Mouse (Mus musculus): ENCODE measurements around the gene Fam169a. TPM values are rescaled to one million over a fixed set of nuclear protein-coding genes. Genes with fewer than 3 reads are reported as not detected.
"Not testable (repeated sequence)": the region's sequence is repeated elsewhere in the genome, so short reads cannot be mapped to it uniquely, and the experiment has no call there.

The Fam169a gene
- total and polyA plus RNA-seq, 3 experiments: 0.42 to 0.79 TPM; not detected in 1

DNA sequence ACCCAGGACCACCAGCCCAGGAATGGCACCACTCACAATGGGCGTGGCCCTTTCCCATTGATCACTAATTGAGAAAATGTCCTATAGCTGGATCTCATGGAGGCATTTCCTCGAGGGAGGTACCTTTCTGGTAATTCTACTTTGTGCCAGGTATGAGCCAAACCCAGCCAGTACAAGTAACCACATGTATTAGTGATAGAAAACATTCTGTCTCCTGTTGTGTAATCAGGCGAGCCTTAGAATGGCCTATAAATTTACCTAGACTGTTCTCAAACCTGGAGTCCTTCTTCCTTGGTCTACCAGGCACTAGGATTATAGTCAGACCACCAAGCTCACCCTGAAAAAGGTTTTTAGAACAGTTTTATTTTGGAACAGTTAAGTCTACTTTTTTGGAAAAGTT lies 54.3 kb downstream of the Fam169a start:
- Histone ChIP-seq H3K9me3 (replicated peaks; ENCODE audit: low read length) (no peaks in the 10 kb centered on the region), H3K36me3 (replicated peaks in 1 of 2; ENCODE audit: control insufficient read depth in 1 of 2, insufficient read depth in 1 of 2, low read length in 1 of 2) (no peaks in the 10 kb centered on the region), H3K27ac (ENCODE audit: insufficient read depth, low read depth) (no peak overlapping the region), H3K4me2 (ENCODE audit: insufficient read depth, low read depth, poor library complexity, severe bottlenecking) (no peak overlapping the region), H3K27me3 (replicated peaks) (no peaks in the 10 kb centered on the region), H3K4me1 (ENCODE audit: control insufficient read depth in 1 of 2, insufficient read depth in 2 of 2) (no peaks in the 10 kb centered on the region), H3K9ac (ENCODE audit: insufficient read depth, low read depth) (no peak overlapping the region), H3K79me2 (replicated peaks; ENCODE audit: control insufficient read depth, extremely low read depth, insufficient read depth, poor library complexity, severe bottlenecking) (no peaks in the 10 kb centered on the region), H3K4me3 (replicated peaks in 1 of 3; ENCODE audit: low read depth in 2 of 3, low read length in 2 of 3, poor library complexity in 1 of 3) (no peak overlapping the region)
- dilution Hi-C loops (cut with MboI; ENCODE audit: extremely low pct_ligation_motif_present, extremely low pct_unique_long_range_greater_than_20kb, low sequenced_read_pairs) (no loop called here), in situ Hi-C loops (cut with MboI; ENCODE audit: low pct_ligation_motif_present, low pct_unique_long_range_greater_than_20kb, low sequenced_read_pairs) (no loop called here)
- DNase-seq (ENCODE audit: extremely low read depth): no peak
- TF ChIP-seq BHLHE40 (IDR thresholded peaks at IDR 0.05; ENCODE audit: low read depth, low read length) (no peak), TBP (conservative IDR thresholded peaks at IDR 0.05; ENCODE audit: low read depth, low read length) (no peak), PAX5 (IDR thresholded peaks at IDR 0.05; ENCODE audit: low read length) (no peak), TCF12 (IDR thresholded peaks at IDR 0.05; ENCODE audit: low read depth, low read length) (no peak), UBTF (IDR thresholded peaks at IDR 0.05; ENCODE audit: low read depth, low read length) (no peak), RCOR1 (conservative IDR thresholded peaks at IDR 0.05; ENCODE audit: low read depth, low read length) (no peak), MEF2A (IDR thresholded peaks at IDR 0.05; ENCODE audit: borderline replicate concordance, low read depth, low read length) (no peak), ETS1 (conservative IDR thresholded peaks at IDR 0.05; ENCODE audit: low read depth, low read length) (no peak), GABPA (IDR thresholded peaks at IDR 0.05; ENCODE audit: insufficient replicate concordance, low read depth, low read length) (no peak), MYC (IDR thresholded peaks at IDR 0.05; ENCODE audit: low read depth, low read length) (no peak), ZMIZ1 (IDR thresholded peaks at IDR 0.05; ENCODE audit: low read depth, low read length) (no peak), MAX (IDR thresholded peaks at IDR 0.05; ENCODE audit: low read length) (no peak), JUN (IDR thresholded peaks at IDR 0.05; ENCODE audit: insufficient read depth, low read depth, low read length) (no peak)

DNA sequence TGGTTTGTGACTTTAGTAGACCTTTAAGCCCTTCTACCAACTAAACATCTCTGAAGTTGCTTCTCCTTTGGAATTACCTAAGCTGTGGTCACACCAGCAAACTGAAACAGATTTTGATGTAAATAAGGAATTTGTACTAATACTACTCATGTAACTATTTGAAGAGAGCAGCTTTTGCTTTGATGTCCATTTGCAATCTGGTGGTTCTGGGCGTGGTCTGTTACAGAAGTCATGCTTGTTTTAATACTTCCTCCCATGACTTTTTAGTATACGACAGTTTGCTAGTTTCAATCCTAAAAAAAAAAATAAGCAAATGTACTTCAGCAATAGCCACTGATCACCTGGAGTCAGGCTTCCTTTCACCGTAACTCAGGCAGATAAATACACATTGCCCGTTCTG lies 62.6 kb downstream of the Fam169a start:
- H3K9me3 ChIP-seq (replicated peaks; ENCODE audit: low read length); DNase-seq (ENCODE audit: extremely low read depth); H3K27ac ChIP-seq (ENCODE audit: insufficient read depth, low read depth); H3K4me3 ChIP-seq (replicated peaks in 1 of 3; ENCODE audit: low read depth in 2 of 3, low read length in 2 of 3, poor library complexity in 1 of 3); H3K79me2 ChIP-seq (replicated peaks; ENCODE audit: control insufficient read depth, extremely low read depth, insufficient read depth, poor library complexity, severe bottlenecking); in situ Hi-C loops (cut with MboI; ENCODE audit: low pct_ligation_motif_present, low pct_unique_long_range_greater_than_20kb, low sequenced_read_pairs); H3K4me1 ChIP-seq (ENCODE audit: control insufficient read depth in 1 of 2, insufficient read depth in 2 of 2); H3K9ac ChIP-seq (ENCODE audit: insufficient read depth, low read depth); H3K4me2 ChIP-seq (ENCODE audit: insufficient read depth, low read depth, poor library complexity, severe bottlenecking); dilution Hi-C loops (cut with MboI; ENCODE audit: extremely low pct_ligation_motif_present, extremely low pct_unique_long_range_greater_than_20kb, low sequenced_read_pairs); H3K27me3 ChIP-seq (replicated peaks): not testable (repeated sequence)
- H3K36me3 ChIP-seq (replicated peaks in 1 of 2; ENCODE audit: control insufficient read depth in 1 of 2, insufficient read depth in 1 of 2, low read length in 1 of 2): peaks cover 17 to 33% of the 10 kb centered on the region in 2 experiments

GRCm38 (mm10) chr13:97130413-97130812 lies 63.3 kb downstream of the Fam169a start:
- DNase-seq (ENCODE audit: extremely low read depth); H3K79me2 ChIP-seq (replicated peaks; ENCODE audit: control insufficient read depth, extremely low read depth, insufficient read depth, poor library complexity, severe bottlenecking); in situ Hi-C loops (cut with MboI; ENCODE audit: low pct_ligation_motif_present, low pct_unique_long_range_greater_than_20kb, low sequenced_read_pairs); H3K9me3 ChIP-seq (replicated peaks; ENCODE audit: low read length); H3K27ac ChIP-seq (ENCODE audit: insufficient read depth, low read depth); H3K4me2 ChIP-seq (ENCODE audit: insufficient read depth, low read depth, poor library complexity, severe bottlenecking); H3K27me3 ChIP-seq (replicated peaks); H3K9ac ChIP-seq (ENCODE audit: insufficient read depth, low read depth); dilution Hi-C loops (cut with MboI; ENCODE audit: extremely low pct_ligation_motif_present, extremely low pct_unique_long_range_greater_than_20kb, low sequenced_read_pairs); H3K4me1 ChIP-seq (ENCODE audit: control insufficient read depth in 1 of 2, insufficient read depth in 2 of 2); H3K4me3 ChIP-seq (replicated peaks in 1 of 3; ENCODE audit: low read depth in 2 of 3, low read length in 2 of 3, poor library complexity in 1 of 3): not testable (repeated sequence)
- H3K36me3 ChIP-seq (replicated peaks in 1 of 2; ENCODE audit: control insufficient read depth in 1 of 2, insufficient read depth in 1 of 2, low read length in 1 of 2): peaks cover 22 to 40% of the 10 kb centered on the region in 2 experiments

All from CH12.LX (cell line).